Mouse (Mus musculus) retina, postnatal 7 days (tissue): ENCODE measurements around the gene Olfr954.
A peak's percentile ranks its signal among the peaks of the same experiment; 100 is the strongest.

Experiments
- DNase-seq: peaks from one replicate; pipeline ENCODE4 v3.0.0-alpha.2; 2012; ENCODE audit warnings: low read depth, low spot score

Gene Olfr954

GRCm38 (mm10) chr9:39456401-39456800 lies at the start of gene Olfr954:
TSS of gene Olfr954 (plus strand) at chr9:39456701.
- DNase-seq, result no peak

- DNase-seq, result no peak
These were observed 29.5 kb upstream of the Olfr954 start, which contains the start of gene Olfr952 for GRCm38 (mm10) chr9:39427048-39427447. TSS of gene Olfr952 (minus strand) at chr9:39427148.

GRCm38 (mm10) chr9:39471844-39472243 lies 15.3 kb downstream of the Olfr954 start, which contains the start of gene Olfr955:
TSS of gene Olfr955 (minus strand) at chr9:39471944.
- DNase-seq, result no peak

- DNase-seq, result no peak
These were observed 37.4 kb downstream of the Olfr954 start, which contains the start of gene Olfr44 for GRCm38 (mm10) chr9:39493895-39494294. TSS of gene Olfr44 (minus strand) at chr9:39493995.

- DNase-seq, result peak; percentile 41
These were observed 52.5 kb downstream of the Olfr954 start for GRCm38 (mm10) chr9:39508998-39509397.

- no peak for DNase-seq
These were observed 52.9 kb downstream of the Olfr954 start for GRCm38 (mm10) chr9:39509412-39509811.
